Mouse (Mus musculus) hindbrain, embryonic 10.5 days (tissue): Measurements from ENCODE around the gene Ykt6. TPM values are rescaled to one million over a fixed set of nuclear protein-coding genes. Genes with fewer than 3 reads are reported as not detected.

Source experiments
- DNase-seq: peaks from one replicate; pipeline ENCODE4 v3.0.0-alpha.2; 2017; ENCODE audit warnings: low spot score
- H3K27ac ChIP-seq: fragments of 300-500 bp; sonication (generic); 2 replicates; pipeline ENCODE4 v1.5.1; 2016; ENCODE audit warnings: mild to moderate bottlenecking, moderate library complexity
- H3K27me3 ChIP-seq: fragments of 300-500 bp; sonication (generic); 2 replicates; pipeline ENCODE4 v1.6.1; 2016; ENCODE audit warnings: mild to moderate bottlenecking; ENCODE audit not compliant: poor library complexity, insufficient read depth, severe bottlenecking
- H3K36me3 ChIP-seq: fragments of 300-500 bp; sonication (generic); 2 replicates; pipeline ENCODE4 v1.6.1; 2016; ENCODE audit warnings: mild to moderate bottlenecking, moderate library complexity
- H3K4me1 ChIP-seq: fragments of 300-500 bp; sonication (generic); replicated peaks from 2 replicates; pipeline ENCODE4 v1.6.1; 2016; ENCODE audit warnings: mild to moderate bottlenecking
- H3K4me3 ChIP-seq: fragments of 300-500 bp; sonication (generic); 2 replicates; pipeline ENCODE4 v1.5.1; 2016; ENCODE audit warnings: mild to moderate bottlenecking, moderate library complexity
- H3K9me3 ChIP-seq: fragments of 300-500 bp; sonication (generic); 2 replicates; pipeline ENCODE4 v1.6.1; 2016; ENCODE audit warnings: mild to moderate bottlenecking, moderate library complexity
- WGBS: fragments of 180-500 bp; shearing (Covaris S2); methylation state at CpG from one replicate; pipeline ENCODE4 v1.1.7; 2016; 5-methylcytosine and 5-hydroxymethylcytosine counted together
- polyA plus RNA-seq: library from polyadenylated mRNA; unstranded; fragments of >200 nt; fragmentation: Nextera tagmentation; extraction: Ambion mirVana; gene quantifications from 2 replicates; pipeline ENCODE4 v1.2.1, GENCODE M21; 2016

Ykt6 gene
- polyA plus RNA-seq, 1 experiment from 2014 or later: 54.5 TPM

- no peak overlapping the region for H3K4me3 ChIP-seq
- no peak for DNase-seq
- 0% methylated on average over 3 of the region's 3 CpGs for WGBS
- no peaks in the 10 kb centered on the region for H3K36me3 ChIP-seq
- H3K4me1 ChIP-seq: peaks cover 10% of the 10 kb centered on the region
- H3K27me3 ChIP-seq: 0 out of 2 replicates have a peak, but pooled peaks cover 3% of the 10 kb centered on the region
- H3K27ac ChIP-seq: no peak overlapping the region
- H3K9me3 ChIP-seq: no peaks in the 10 kb centered on the region
Observed at GRCm38 (mm10) chr11:6016368-6016767, 60.9 kb downstream of the Ykt6 start.

- Histone ChIP-seq H3K36me3 (no peaks in the 10 kb centered on the region), H3K4me1 (peaks cover 14% of the 10 kb centered on the region), H3K9me3 (no peaks in the 10 kb centered on the region), H3K27me3 (0 out of 2 replicates have a peak, but pooled peaks cover 3% of the 10 kb centered on the region), H3K27ac (no peak overlapping the region), H3K4me3 (no peak overlapping the region)
- DNase-seq: no peak
- WGBS: 68% methylated on average over 9 of the region's 9 CpGs
Observed at GRCm38 (mm10) chr11:6016797-6017395, 61.4 kb downstream of the Ykt6 start.

Other genes with a start within 250 kb of the Ykt6 start
- 144 and 183 TPM in 2 replicates for gene Mrps24, start 240.0 kb upstream of the Ykt6 start, polyA plus RNA-seq
- gene Urgcp, start 193.3 kb upstream of the Ykt6 start, polyA plus RNA-seq: 18.1 and 20.4 TPM in 2 replicates
- gene Dbnl, start 167.2 kb upstream of the Ykt6 start, polyA plus RNA-seq: 140 and 160 TPM in 2 replicates
- 5.7 and 6.5 TPM in 2 replicates for gene Pgam2, start 152.0 kb upstream of the Ykt6 start, polyA plus RNA-seq
- gene Polm, start 117.7 kb upstream of the Ykt6 start, polyA plus RNA-seq: 9.5 and 10.3 TPM in 2 replicates
- 12.5 and 24.3 TPM in 2 replicates for gene Aebp1, start 93.7 kb upstream of the Ykt6 start, polyA plus RNA-seq
- gene Pold2, start 77.4 kb upstream of the Ykt6 start, polyA plus RNA-seq: 137 and 152 TPM in 2 replicates
- gene Myl7, start 56.9 kb upstream of the Ykt6 start, polyA plus RNA-seq: 2.6 and 14.6 TPM in 2 replicates
- gene Gck, start 5.6 kb upstream of the Ykt6 start, polyA plus RNA-seq: 2.5 and 3.8 TPM in 2 replicates
- 1.8 and 3.6 TPM in 2 replicates for gene Camk2b, start 110.7 kb downstream of the Ykt6 start, polyA plus RNA-seq
- 0.41 and 0.54 TPM in 2 replicates for gene A730071L15Rik, start 244.3 kb downstream of the Ykt6 start, polyA plus RNA-seq
- 45.1 and 49.0 TPM in 2 replicates for gene Nudcd3, start 244.7 kb downstream of the Ykt6 start, polyA plus RNA-seq